Mouse (Mus musculus): ENCODE measurements around the gene Gm4969. TPM values are rescaled to one million over a fixed set of nuclear protein-coding genes. Genes with fewer than 3 reads are reported as not detected.
A peak's percentile ranks its signal among the peaks of the same experiment; 100 is the strongest.

The Gm4969 gene
- polyA plus RNA-seq, 1 experiment from 2014 or later, result 8.2 TPM

DNA sequence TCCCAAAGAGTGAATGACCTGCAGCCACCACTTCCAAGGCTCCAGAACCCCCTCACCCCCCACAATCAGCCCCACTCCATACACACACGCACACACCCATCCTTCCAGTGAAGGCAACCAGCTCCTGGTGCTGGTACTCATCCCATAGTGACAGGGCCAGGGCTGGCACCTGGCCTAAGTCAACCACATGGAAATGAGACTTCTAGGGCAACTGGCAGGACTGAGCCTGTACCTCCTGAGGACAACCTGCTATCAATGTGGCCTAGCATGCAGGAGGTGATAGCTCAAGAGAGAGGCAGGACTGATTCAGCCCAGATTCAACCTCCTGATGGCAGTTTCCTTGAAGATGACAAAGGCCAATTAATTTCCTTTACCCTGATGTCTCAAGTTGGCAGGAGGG, 17.9 kb downstream of the Gm4969 start:
- Histone ChIP-seq H3K36me3 (peaks cover 9% of the 10 kb centered on the region), H3K27ac (replicated peaks) (no peak overlapping the region), H3K4me2 (no peak overlapping the region), H3K27me3 (replicated peaks) (peaks cover 10% of the 10 kb centered on the region; the same call in 1 of the 2 replicates), H3K9ac (replicated peaks) (no peak overlapping the region), H3K4me3 (replicated peaks) (no peak overlapping the region), H3K9me3 (replicated peaks) (no peaks in the 10 kb centered on the region), H3K4me1 (peaks cover 21% of the 10 kb centered on the region)
- ATAC-seq (ENCODE audit: low FRiP score), result no peak
- WGBS, result 89% methylated on average over 1 of the region's 1 CpGs

DNA sequence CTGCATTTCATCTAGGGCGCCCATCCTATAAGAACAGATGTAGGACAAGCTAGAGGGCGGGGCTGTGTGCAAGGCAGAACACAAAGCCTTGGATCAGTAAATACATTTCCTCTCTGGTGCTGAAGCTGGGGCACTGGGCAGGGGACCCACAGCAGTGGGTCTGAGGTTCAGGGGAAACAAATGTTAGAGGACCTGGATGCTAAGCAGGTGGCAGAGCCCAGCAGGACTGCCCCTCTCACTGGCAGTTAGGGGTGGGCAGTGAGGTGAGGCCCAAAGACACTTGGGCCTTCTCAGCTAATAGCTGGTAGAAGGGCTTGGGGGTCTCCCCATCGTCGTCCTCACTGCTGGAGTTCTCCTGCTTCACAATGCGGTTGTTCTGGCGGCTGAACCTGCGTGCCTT, 19.4 kb downstream of the Gm4969 start:
- H3K27me3 ChIP-seq (replicated peaks), result peaks cover 20% of the 10 kb centered on the region
- H3K4me1 ChIP-seq, result peaks cover 36% of the 10 kb centered on the region
- H3K27ac ChIP-seq (replicated peaks), result no peak overlapping the region
- H3K4me2 ChIP-seq, result no peak overlapping the region
- H3K4me3 ChIP-seq (replicated peaks), result no peak overlapping the region
- no peak overlapping the region for H3K9ac ChIP-seq (replicated peaks)
- no peak for ATAC-seq (ENCODE audit: low FRiP score)
- 72% methylated on average over 7 of the region's 7 CpGs for WGBS
- H3K9me3 ChIP-seq (replicated peaks), result no peaks in the 10 kb centered on the region
- peaks cover 6% of the 10 kb centered on the region; the same call in 1 of the 2 replicates for H3K36me3 ChIP-seq

DNA sequence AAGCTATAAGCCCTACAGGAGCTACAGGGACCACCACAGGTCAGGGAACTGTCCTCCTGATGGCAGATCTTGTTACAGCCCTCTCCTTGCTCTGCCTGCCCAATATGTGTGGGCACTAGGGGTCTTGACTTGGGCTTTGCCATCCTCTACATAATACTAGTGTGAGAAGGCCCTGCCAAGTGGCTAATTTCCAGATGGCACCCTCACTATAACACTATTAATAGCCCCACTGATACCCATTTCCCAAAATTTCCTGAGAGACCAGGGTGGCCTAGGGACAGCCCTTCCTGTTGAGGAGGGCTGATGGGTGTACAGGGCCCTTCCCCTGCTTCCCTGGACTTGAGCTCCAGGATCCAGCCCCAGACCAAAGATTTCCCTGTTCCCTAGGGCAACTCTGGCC, 20.3 kb downstream of the Gm4969 start:
- peaks cover 45% of the 10 kb centered on the region for H3K4me1 ChIP-seq
- no peak overlapping the region for H3K4me2 ChIP-seq
- no peak overlapping the region for H3K9ac ChIP-seq (replicated peaks)
- peaks cover 25% of the 10 kb centered on the region for H3K27me3 ChIP-seq (replicated peaks)
- H3K27ac ChIP-seq (replicated peaks), result no peak overlapping the region
- peaks cover 6% of the 10 kb centered on the region; the same call in 1 of the 2 replicates for H3K36me3 ChIP-seq
- no peak for ATAC-seq (ENCODE audit: low FRiP score)
- no peak overlapping the region for H3K4me3 ChIP-seq (replicated peaks)
- no peaks in the 10 kb centered on the region for H3K9me3 ChIP-seq (replicated peaks)

DNA sequence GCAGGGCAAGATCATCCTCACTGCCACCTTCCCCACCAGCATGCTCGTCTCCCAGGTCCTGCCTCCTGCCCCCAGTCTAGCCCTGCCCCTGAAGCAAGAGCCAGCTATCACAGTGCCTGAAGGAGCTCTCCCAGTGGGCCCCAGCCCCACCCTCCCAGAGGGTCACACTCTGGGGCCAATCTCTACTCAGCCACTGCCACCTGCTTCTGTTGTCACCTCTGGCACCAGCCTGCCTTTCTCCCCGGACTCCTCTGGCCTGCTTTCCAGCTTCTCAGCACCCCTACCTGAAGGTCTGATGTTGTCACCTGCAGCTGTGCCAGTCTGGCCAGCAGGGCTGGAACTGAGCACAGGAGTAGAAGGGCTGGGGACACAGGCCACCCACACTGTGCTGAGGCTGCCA, 21.0 kb downstream of the Gm4969 start:
- Histone ChIP-seq H3K4me2 (no peak overlapping the region), H3K9me3 (replicated peaks) (no peaks in the 10 kb centered on the region), H3K36me3 (no peaks in the 10 kb centered on the region; the same call in 1 of the 2 replicates), H3K27ac (replicated peaks) (no peak overlapping the region), H3K9ac (replicated peaks) (no peak overlapping the region), H3K4me1 (peaks cover 52% of the 10 kb centered on the region), H3K27me3 (replicated peaks) (peaks cover 25% of the 10 kb centered on the region), H3K4me3 (replicated peaks) (no peak overlapping the region)
- 70% methylated on average over 2 of the region's 2 CpGs for WGBS
- no peak for ATAC-seq (ENCODE audit: low FRiP score)

DNA sequence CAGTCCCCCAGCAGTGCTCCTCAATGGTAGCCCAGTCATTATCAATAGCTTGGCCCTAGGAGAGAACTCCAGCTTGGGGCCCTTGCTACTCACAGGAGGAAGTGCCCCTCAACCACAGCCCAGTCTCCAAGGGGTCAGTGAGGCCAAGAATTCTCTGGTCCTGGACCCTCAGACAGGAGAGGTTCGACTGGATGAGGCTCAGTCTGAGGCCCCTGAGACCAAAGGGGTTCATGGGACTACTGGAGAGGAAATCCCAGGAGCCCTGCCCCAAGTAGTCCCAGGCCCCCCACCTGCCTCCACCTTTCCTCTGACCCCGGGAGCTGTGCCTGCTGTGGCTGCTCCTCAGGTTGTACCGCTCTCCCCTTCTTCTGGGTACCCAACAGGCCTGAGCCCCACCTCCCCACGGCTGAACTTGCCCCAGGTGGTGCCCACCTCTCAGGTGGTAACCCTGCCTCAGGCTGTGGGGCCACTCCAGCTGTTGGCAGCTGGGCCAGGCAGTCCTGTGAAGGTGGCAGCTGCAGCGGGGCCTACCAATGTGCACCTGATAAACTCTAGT, 21.7 kb downstream of the Gm4969 start:
- Histone ChIP-seq H3K9ac (replicated peaks) (no peak overlapping the region), H3K4me3 (replicated peaks) (peak overlapping the region; percentile 54), H3K27me3 (replicated peaks) (peaks cover 29% of the 10 kb centered on the region), H3K36me3 (peaks cover 4% of the 10 kb centered on the region; the same call in 1 of the 2 replicates), H3K4me1 (peaks cover 58% of the 10 kb centered on the region), H3K9me3 (replicated peaks) (no peaks in the 10 kb centered on the region), H3K4me2 (peak overlapping the region; percentile 98), H3K27ac (replicated peaks) (0 out of 2 replicates have a peak overlapping the region, but pooled peaks have one; percentile 18)
- no peak for ATAC-seq (ENCODE audit: low FRiP score)
- WGBS, result 55% methylated on average over 5 of the region's 5 CpGs

DNA sequence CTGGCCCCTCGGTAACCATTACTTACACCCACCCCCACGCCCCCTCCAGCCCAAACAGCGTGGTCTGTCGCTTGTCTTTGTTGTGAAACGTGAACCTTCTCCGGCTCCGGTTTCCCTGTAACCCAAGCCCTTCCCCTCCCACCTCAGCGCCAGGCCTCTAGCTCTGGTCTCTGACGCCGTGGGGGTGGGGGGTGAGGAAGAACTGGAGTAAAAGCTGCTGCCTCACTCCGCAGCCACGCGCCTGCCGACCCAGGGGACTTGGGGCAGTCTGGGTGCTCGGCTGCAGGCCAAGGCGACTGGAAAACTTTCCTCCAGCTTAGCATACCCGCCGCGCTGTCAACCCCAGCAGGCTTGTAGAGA, 22.4 kb downstream of the Gm4969 start:
- ATAC-seq (ENCODE audit: low FRiP score), result no peak

DNA sequence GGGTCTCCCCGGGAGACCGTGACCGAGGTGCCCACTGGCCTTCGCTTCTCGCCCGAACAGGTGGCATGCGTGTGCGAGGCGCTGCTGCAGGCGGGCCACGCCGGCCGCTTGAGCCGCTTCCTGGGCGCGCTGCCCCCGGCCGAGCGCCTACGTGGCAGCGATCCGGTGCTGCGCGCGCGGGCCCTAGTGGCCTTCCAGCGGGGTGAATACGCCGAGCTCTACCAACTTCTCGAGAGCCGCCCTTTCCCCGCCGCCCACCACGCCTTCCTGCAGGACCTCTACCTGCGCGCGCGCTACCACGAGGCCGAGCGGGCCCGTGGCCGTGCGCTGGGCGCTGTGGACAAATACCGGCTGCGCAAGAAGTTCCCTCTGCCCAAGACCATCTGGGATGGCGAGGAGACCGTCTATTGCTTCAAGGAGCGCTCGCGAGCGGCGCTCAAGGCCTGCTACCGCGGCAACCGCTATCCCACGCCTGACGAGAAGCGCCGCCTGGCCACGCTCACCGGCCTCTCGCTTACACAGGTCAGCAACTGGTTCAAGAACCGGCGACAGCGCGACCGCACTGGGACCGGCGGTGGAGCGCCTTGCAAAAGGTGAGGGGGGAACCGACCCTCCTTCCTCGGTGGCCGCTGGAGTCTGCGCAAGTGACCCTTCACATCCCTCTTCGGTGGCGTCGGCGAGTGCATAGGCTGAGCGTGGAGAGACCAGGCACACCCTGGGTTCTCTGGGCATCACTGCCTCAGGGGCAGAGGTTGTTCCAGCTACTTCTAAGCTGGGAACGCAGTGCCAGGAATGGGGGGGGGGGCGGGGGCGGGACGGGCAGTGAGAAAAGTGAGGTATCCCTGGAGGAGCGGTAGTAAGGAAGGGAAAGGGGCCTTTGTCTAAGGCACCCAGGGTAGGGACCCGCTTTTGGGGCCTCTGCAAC, 23.1 kb downstream of the Gm4969 start:
- H3K4me2 ChIP-seq, result peak overlapping the region; percentile 98
- peak overlapping the region; percentile 42 for H3K9ac ChIP-seq (replicated peaks)
- peaks cover 12% of the 10 kb centered on the region for H3K36me3 ChIP-seq
- no peaks in the 10 kb centered on the region for H3K9me3 ChIP-seq (replicated peaks)
- under 1% methylated on average over 79 of the region's 87 CpGs for WGBS
- H3K27me3 ChIP-seq (replicated peaks), result peaks cover 42% of the 10 kb centered on the region
- peaks cover 58% of the 10 kb centered on the region for H3K4me1 ChIP-seq
- ATAC-seq (ENCODE audit: low FRiP score), result 0 out of 2 replicates have a peak, but pooled peaks have one; percentile 3
- peak overlapping the region; percentile 54 for H3K4me3 ChIP-seq (replicated peaks)
- peak overlapping the region; percentile 86 for H3K27ac ChIP-seq (replicated peaks)

More for the DNA sequence above, 22.4 kb downstream of the Gm4969 start:
- Histone ChIP-seq H3K27ac (replicated peaks) (peak overlapping the region; percentile 18; the same call in 1 of the 2 replicates), H3K27me3 (replicated peaks) (peaks cover 37% of the 10 kb centered on the region), H3K36me3 (peaks cover 10% of the 10 kb centered on the region; the same call in 1 of the 2 replicates), H3K4me2 (peak overlapping the region; percentile 98), H3K4me3 (replicated peaks) (peak overlapping the region; percentile 54), H3K4me1 (peaks cover 58% of the 10 kb centered on the region), H3K9me3 (replicated peaks) (no peaks in the 10 kb centered on the region), H3K9ac (replicated peaks) (peak overlapping the region; percentile 42)
- WGBS, result 2% methylated on average over 19 of the region's 19 CpGs

DNA sequence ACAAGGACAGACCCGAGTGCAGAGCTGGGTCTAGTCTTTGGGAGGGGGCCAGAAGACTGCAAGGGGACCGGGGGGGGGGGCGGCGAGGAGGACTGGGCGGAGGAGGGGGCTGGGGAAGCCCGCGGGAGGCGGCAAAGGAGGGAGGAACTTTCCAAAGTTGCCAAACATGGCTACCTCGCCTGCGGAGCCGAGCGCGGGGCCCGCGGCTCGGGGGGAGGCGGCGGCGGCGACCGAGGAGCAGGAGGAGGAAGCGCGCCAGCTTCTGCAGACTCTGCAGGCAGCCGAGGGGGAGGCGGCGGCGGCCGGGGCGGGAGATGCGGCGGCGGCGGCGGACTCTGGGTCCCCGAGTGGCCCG, 23.7 kb downstream of the Gm4969 start, which contains the start of gene Six5:
Gene Six5, plus strand, starts transcription at position 124 of the 355 bp plus-strand sequence.
- Histone ChIP-seq H3K27me3 (replicated peaks) (peaks cover 44% of the 10 kb centered on the region), H3K9ac (replicated peaks) (peak within 1 kb of the TSS; percentile 42), H3K36me3 (peaks cover 12% of the 10 kb centered on the region), H3K4me3 (replicated peaks) (peak within 1 kb of the TSS; percentile 54), H3K27ac (replicated peaks) (peak within 1 kb of the TSS; percentile 86), H3K9me3 (replicated peaks) (no peaks in the 10 kb centered on the region), H3K4me2 (peak within 1 kb of the TSS; percentile 98), H3K4me1 (peaks cover 58% of the 10 kb centered on the region)
- 0 out of 2 replicates have a peak, but pooled peaks have one; percentile 2 for ATAC-seq (ENCODE audit: low FRiP score)
- 2% methylated on average over 25 of the region's 36 CpGs for WGBS

DNA sequence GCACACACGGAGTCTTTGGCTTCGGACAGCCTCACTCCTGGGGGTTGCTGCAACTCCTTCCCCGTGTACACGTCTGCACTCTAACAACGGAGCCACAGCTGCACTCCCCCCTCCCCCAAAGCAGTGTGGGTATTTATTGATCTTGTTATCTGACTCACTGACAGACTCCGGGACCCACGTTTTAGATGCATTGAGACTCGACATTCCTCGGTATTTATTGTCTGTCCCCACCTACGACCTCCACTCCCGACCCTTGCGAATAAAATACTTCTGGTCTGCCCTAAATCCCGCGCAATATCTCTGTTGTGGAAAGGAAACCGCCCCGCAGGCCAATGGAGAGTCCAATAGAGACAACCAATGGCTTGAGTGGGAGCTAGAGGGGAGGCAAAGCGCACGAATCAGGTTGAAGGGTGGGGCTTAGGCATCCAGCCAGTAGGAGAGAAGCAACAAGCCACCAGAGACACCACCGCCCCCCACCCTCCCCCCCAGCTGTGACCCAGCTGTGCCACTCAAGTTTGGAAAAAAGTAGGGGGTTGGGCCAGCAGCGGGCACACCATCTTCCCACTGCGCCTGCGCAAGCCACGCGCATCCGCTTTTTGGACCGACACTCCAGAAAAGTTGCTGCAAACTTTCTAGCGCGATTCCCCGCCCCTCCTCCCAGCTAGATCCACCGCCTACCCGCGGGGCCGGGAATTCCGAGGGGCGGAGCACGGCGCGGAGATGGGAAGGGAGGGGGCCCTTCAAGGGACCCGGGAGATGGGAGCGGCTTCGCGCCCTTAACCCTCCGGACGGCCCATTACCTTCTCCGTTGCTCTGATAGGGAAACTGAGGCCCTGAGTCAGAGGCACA, 24.4 kb downstream of the Gm4969 start:
- H3K4me2 ChIP-seq, result peak overlapping the region; percentile 98
- ATAC-seq (ENCODE audit: low FRiP score), result peak; percentile 79
- no peaks in the 10 kb centered on the region for H3K9me3 ChIP-seq (replicated peaks)
- H3K4me1 ChIP-seq, result peaks cover 58% of the 10 kb centered on the region
- peak overlapping the region; percentile 54 for H3K4me3 ChIP-seq (replicated peaks)
- H3K9ac ChIP-seq (replicated peaks), result peak overlapping the region; percentile 42
- peak overlapping the region; percentile 86 for H3K27ac ChIP-seq (replicated peaks)
- under 1% methylated on average over 45 of the region's 45 CpGs for WGBS
- peaks cover 16% of the 10 kb centered on the region for H3K36me3 ChIP-seq
- H3K27me3 ChIP-seq (replicated peaks), result peaks cover 44% of the 10 kb centered on the region

DNA sequence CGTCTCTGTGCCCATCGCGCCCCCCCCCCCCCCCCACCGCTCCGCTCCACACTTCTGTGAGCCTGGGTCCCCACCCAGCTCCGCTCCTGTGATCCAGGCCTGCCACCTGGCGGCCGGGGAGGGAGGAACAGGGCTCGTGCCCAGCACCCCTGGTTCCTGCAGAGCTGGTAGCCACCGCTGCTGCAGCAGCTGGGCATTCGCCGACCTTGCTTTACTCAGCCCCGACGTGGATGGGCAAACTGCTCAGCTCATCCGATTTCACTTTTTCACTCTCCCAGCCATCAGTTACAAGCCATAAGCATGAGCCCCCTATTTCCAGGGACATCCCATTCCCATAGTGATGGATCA, 25.0 kb downstream of the Gm4969 start:
- peak overlapping the region; percentile 54 for H3K4me3 ChIP-seq (replicated peaks)
- H3K4me2 ChIP-seq, result peak overlapping the region; percentile 98
- peaks cover 58% of the 10 kb centered on the region for H3K4me1 ChIP-seq
- H3K9me3 ChIP-seq (replicated peaks), result no peaks in the 10 kb centered on the region
- H3K27ac ChIP-seq (replicated peaks), result peak overlapping the region; percentile 86
- peaks cover 44% of the 10 kb centered on the region for H3K27me3 ChIP-seq (replicated peaks)
- H3K9ac ChIP-seq (replicated peaks), result no peak overlapping the region; the same call in 1 of the 2 replicates
- under 1% methylated on average over 15 of the region's 15 CpGs for WGBS
- peak; percentile 42 for ATAC-seq (ENCODE audit: low FRiP score)
- H3K36me3 ChIP-seq, result peaks cover 21% of the 10 kb centered on the region

Data from neural tube, embryonic 15.5 days (tissue).